In genomic region chr9:20510346-20510745, GRCm38 (mm10) we compare ENCODE assay signal across 22 mouse cellular contexts.
"Had no signal": no experiment of that assay in that cellular context is flagged by ENCODE, and none has a peak within 500 bp of the region (broad histone marks: within the 10 kb centered on the region; RNA-seq: fewer than 3 reads in every experiment).

No protein-coding gene starts in this region.

- H3K27ac ChIP-seq: liver, embryonic 15.5 days; lung, embryonic 15.5 days; macrophage; midbrain, embryonic 13.5 days; midbrain, embryonic 15.5 days; neural tube, embryonic 13.5 days; neural tube, embryonic 15.5 days had no signal

- H3K4me2 ChIP-seq: liver, embryonic 15.5 days; lung, embryonic 15.5 days; midbrain, embryonic 13.5 days; midbrain, embryonic 15.5 days; neural tube, embryonic 13.5 days; neural tube, embryonic 15.5 days had no signal

- H3K9me3 ChIP-seq: liver, embryonic 15.5 days; lung, embryonic 15.5 days; megakaryocyte, embryonic 14.5 days; midbrain, embryonic 13.5 days; midbrain, embryonic 15.5 days; neural tube, embryonic 13.5 days; neural tube, embryonic 15.5 days had no signal

- H3K9ac ChIP-seq: liver, embryonic 15.5 days; liver, postnatal 0 days; lung, embryonic 15.5 days; midbrain, embryonic 13.5 days; midbrain, embryonic 15.5 days; neural tube, embryonic 13.5 days; neural tube, embryonic 15.5 days had no signal

- H3K27me3 ChIP-seq: liver, embryonic 15.5 days; lung, embryonic 15.5 days; megakaryocyte, embryonic 14.5 days; midbrain, embryonic 13.5 days; midbrain, embryonic 15.5 days; neural tube, embryonic 13.5 days; neural tube, embryonic 15.5 days had no signal

- ATAC-seq: liver, postnatal 0 days; lung, postnatal 0 days; midbrain, embryonic 13.5 days; midbrain, embryonic 15.5 days had no signal

- DNase-seq: liver, postnatal 0 days; lung, adult 2 months; lung, postnatal 14 days; lung, postnatal 36 days; retina, postnatal 1 day; right cerebral cortex, adult 18-20 months; right cerebral cortex, postnatal 25 days; right cerebral cortex, postnatal 4 days; spleen, adult 18-20 months; thymus, adult 18-20 months; thymus, postnatal 14 days; thymus, postnatal 36 days had no signal

- H3K4me3 ChIP-seq: liver, embryonic 15.5 days; lung, embryonic 15.5 days; megakaryocyte, embryonic 14.5 days; midbrain, embryonic 13.5 days; midbrain, embryonic 15.5 days; myocyte; neural tube, embryonic 13.5 days; neural tube, embryonic 15.5 days had no signal
